Mouse (Mus musculus) kidney, adult 2 months (tissue): ENCODE data around the gene Phf20. TPM values are rescaled to one million over a fixed set of nuclear protein-coding genes. Genes with fewer than 3 reads are reported as not detected.

Experiments used
- DNase-seq: peaks from one replicate; pipeline ENCODE4 v3.0.0; 2021
- H3K27ac ChIP-seq: fragments of 200-500 bp; 2 replicates; pipeline ENCODE4 v1.5.1; 2012; ENCODE audit warnings: low read depth, low read length, control low read depth, inconsistent platforms; ENCODE audit not compliant: insufficient read depth
- H3K27me3 ChIP-seq: fragments of 200-500 bp; replicated peaks from 2 replicates; pipeline ENCODE4 v1.6.1; 2012; ENCODE audit warnings: mild to moderate bottlenecking, moderate library complexity, low read length, inconsistent platforms; ENCODE audit not compliant: control insufficient read depth, insufficient read depth
- H3K36me3 ChIP-seq: fragments of 200-500 bp; 2 replicates; pipeline ENCODE4 v1.6.1; 2012; ENCODE audit warnings: mild to moderate bottlenecking, moderate library complexity, low read length, inconsistent platforms; ENCODE audit not compliant: control insufficient read depth, insufficient read depth
- H3K4me1 ChIP-seq: fragments of 200-500 bp; 2 replicates; pipeline ENCODE4 v1.6.1; 2011; ENCODE audit warnings: low read length; ENCODE audit not compliant: control insufficient read depth, insufficient read depth
- H3K4me3 ChIP-seq: fragments of 200-500 bp; 2 replicates; pipeline ENCODE4 v1.5.1; 2011; ENCODE audit warnings: mild to moderate bottlenecking, low read depth, low read length, control low read depth; ENCODE audit not compliant: insufficient read depth
- CTCF ChIP-seq: fragments of 200-500 bp; conservative IDR thresholded peaks from 2 replicates; pipeline ENCODE4 v1.5.1; 2011; ENCODE audit warnings: low read depth, mild to moderate bottlenecking, control low read depth, low read length, moderate library complexity, mixed read lengths; ENCODE audit not compliant: insufficient read depth, insufficient read length
- POLR2A ChIP-seq: fragments of 200-500 bp; IDR thresholded peaks from one replicate; pipeline ENCODE4 v1.6.1; 2011; ENCODE audit warnings: low read depth, low read length, control low read depth
- WGBS: fragments of 180-500 bp; shearing (Covaris S2); methylation state at CpG from one replicate; pipeline ENCODE4 v1.1.7; 2018; 5-methylcytosine and 5-hydroxymethylcytosine counted together
- polyA plus RNA-seq: library from polyadenylated mRNA; depleted of rRNA; stranded (reverse); fragments of >200 nt; gene quantifications from 2 replicates; pipeline ENCODE4 v1.2.3, GENCODE M21; 2012; rRNA removed

The Phf20 gene
- polyA plus RNA-seq = 14.6 and 16.3 TPM in 2 replicates

- Histone ChIP-seq H3K36me3 (no peaks in the 10 kb centered on the region), H3K27me3 (no peaks in the 10 kb centered on the region), H3K4me3 (peak within 1 kb of the TSS; percentile 99), H3K27ac (peak within 1 kb of the TSS; percentile 95), H3K4me1 (peaks cover 20% of the 10 kb centered on the region)
- TF ChIP-seq CTCF (no peak), POLR2A (no peak)
- peak; percentile 99 for DNase-seq
- under 1% methylated on average over 87 of the region's 88 CpGs for WGBS
Measured at GRCm38 (mm10) chr2:156196302-156197128, at the start of gene Phf20. Gene Phf20 (plus strand): TSS chr2:156196466.

DNA sequence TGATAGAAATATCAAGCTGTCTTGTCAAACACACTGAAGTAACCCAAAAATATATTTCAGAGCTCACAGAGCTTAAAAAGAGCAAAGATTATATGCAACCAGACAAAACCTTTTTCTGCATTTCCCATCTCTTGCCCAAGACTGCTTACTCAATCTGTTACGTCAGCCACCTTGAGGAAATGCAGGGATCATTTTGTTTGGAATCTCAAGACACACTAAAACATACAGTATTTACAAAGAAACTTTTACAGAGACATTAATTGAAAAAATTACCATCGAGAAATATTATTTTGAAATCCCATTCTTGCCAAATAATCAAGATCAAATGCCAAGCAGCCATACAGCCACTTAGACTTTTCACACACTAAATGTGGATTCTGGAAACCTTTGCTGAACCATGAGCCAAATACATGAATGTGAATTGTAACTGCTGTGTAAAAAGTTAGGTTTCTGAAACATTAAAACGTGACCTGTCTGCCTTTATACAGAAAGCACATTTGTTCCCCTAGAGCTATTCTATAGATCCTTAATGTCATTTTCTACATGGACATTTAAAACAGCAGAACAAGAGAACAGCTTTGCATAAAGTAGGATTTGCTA lies 48.9 kb upstream of the Phf20 start:
- Histone ChIP-seq H3K36me3 (peaks cover 17% of the 10 kb centered on the region), H3K4me3 (no peak overlapping the region), H3K27me3 (no peaks in the 10 kb centered on the region), H3K4me1 (peaks cover 4% of the 10 kb centered on the region; the same call in 1 of the 2 replicates), H3K27ac (no peak overlapping the region)
- TF ChIP-seq POLR2A = no peak
- 83% methylated on average over 3 of the region's 3 CpGs for WGBS
- DNase-seq = no peak

DNA sequence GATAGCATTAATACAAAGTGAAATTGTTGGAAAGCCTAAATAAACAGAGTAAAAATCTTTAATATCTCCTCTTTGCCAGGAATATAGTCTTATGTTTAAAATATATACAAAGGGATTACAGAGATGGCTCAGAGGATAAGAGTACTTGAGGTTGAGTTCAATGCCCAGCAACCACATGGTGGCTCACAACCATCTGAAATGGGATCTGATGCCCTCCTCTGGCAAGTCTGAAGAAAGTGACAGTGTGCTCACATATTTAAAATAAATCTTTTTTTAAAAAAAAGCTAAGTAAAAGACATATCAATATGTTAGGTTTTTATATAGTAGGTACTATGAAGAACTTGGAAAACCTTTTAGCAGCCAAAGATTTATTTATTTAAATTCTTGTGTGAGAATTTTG lies 44.7 kb upstream of the Phf20 start:
- Histone ChIP-seq H3K36me3 (peaks cover 21% of the 10 kb centered on the region), H3K4me1 (no peaks in the 10 kb centered on the region), H3K4me3 (no peak overlapping the region), H3K27me3 (no peaks in the 10 kb centered on the region), H3K27ac (no peak overlapping the region)
- no peak for DNase-seq
- TF ChIP-seq POLR2A (no peak), CTCF (no peak)

DNA sequence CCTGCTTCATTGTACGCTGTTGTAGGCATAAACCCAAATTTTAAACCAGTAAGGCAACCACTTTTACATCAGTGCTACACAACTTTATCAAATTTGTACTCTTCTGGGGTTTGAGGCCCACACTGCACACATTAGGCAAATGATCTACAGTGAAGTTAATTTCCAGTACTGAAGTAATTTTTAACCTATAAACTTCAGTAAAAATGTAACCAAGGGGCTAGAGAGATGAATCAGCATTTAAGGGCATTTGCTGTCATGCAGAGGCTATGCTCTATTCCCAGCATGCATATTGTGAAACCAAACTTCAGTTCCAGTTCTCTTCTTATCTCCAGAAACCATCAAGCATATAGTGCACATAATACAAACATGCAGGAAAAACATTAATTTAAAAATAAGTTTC lies 30.8 kb upstream of the Phf20 start:
- Histone ChIP-seq H3K4me1 (no peaks in the 10 kb centered on the region; the same call in 1 of the 2 replicates), H3K27me3 (no peaks in the 10 kb centered on the region), H3K36me3 (peaks cover 39% of the 10 kb centered on the region), H3K27ac (no peak overlapping the region), H3K4me3 (no peak overlapping the region)
- peak; percentile 61 for DNase-seq
- 76% methylated on average over 1 of the region's 1 CpGs for WGBS
- TF ChIP-seq POLR2A (no peak), CTCF (no peak)

- WGBS = 81% methylated on average over 5 of the region's 5 CpGs
- no peak for DNase-seq
- H3K27ac ChIP-seq = no peak overlapping the region
- peaks cover 39% of the 10 kb centered on the region for H3K36me3 ChIP-seq
- TF ChIP-seq POLR2A (no peak), CTCF (no peak)
- H3K27me3 ChIP-seq = no peaks in the 10 kb centered on the region
- no peaks in the 10 kb centered on the region; the same call in 1 of the 2 replicates for H3K4me1 ChIP-seq
- no peak overlapping the region for H3K4me3 ChIP-seq
Measured at GRCm38 (mm10) chr2:156166557-156166956, 29.7 kb upstream of the Phf20 start.

- no peak overlapping the region for H3K4me3 ChIP-seq
- no peak overlapping the region for H3K27ac ChIP-seq
- WGBS = 29% methylated on average over 6 of the region's 6 CpGs
- peaks cover 18% of the 10 kb centered on the region for H3K36me3 ChIP-seq
- TF ChIP-seq POLR2A (no peak), CTCF (no peak)
- no peak for DNase-seq
- no peaks in the 10 kb centered on the region for H3K27me3 ChIP-seq
- H3K4me1 ChIP-seq = peaks cover 19% of the 10 kb centered on the region
Measured at GRCm38 (mm10) chr2:156177079-156177478, 19.2 kb upstream of the Phf20 start.

DNA sequence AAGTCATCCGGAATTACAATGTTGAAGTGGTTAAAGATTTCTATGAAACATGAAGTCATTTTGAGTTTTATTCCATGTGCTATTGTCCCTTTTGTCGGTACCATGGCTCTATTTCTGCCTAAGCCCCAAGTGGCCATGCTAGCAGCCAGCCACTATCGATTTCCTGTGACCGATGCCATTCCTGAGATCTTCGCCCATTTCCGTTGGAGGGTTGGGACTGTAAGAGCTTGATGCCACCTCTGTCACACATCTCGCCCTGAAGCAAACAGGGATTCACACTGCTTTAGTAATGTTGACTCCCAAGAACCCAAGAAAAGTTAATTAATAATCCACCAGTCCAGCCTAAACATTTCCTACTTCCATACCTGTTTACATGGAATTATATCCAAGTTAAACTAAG lies 18.6 kb upstream of the Phf20 start:
- peaks cover 19% of the 10 kb centered on the region for H3K4me1 ChIP-seq
- peak overlapping the region; percentile 26 for H3K4me3 ChIP-seq
- H3K27ac ChIP-seq = no peak overlapping the region
- TF ChIP-seq POLR2A (no peak), CTCF (no peak)
- no peak for DNase-seq
- no peaks in the 10 kb centered on the region for H3K27me3 ChIP-seq
- 7% methylated on average over 7 of the region's 7 CpGs for WGBS
- H3K36me3 ChIP-seq = peaks cover 15% of the 10 kb centered on the region
